Mouse (Mus musculus) thymus, postnatal 4 days (tissue): ENCODE data around the gene Ccdc15.

Experiments
- DNase-seq: peaks from one replicate; pipeline ENCODE4 v3.0.0; 2021

The Ccdc15 gene

DNA sequence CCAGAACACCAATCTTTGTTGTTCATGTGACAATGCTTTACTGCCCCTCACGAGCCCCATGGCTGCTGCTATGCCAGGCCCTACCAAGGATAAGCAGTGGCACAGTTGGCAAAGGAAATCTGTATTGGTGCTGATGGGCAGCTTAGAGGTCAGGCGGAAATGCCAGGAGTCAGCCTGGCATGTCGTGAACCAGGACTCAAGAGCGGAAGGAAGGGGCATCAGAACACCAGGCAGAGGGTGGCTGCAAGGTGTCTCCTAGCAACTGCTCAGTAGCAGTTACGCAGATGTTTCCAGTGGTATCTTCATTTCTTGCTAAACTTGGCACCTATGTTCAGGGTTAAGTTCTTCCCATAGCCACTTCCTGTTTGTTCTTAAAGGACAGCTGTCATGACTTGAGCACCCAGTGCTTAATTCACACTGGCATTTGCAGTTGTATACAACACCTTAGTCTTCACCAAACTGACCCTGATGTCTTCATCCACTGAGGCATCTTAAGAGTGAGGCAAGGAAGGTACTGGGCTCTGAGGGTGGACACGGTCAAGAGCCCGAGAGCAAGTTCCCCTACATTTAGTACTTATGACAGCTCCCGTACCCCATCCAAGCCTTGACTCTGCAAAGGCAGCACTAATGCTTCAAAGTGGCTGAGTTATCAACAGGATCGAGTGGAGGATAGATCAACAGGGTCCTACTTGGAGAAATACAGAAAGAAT is 117.6 kb downstream of the Ccdc15 start:
- peak; percentile 70 for DNase-seq

- peak; percentile 67 for DNase-seq
Measured at GRCm38 (mm10) chr9:37229880-37230325, 118.3 kb downstream of the Ccdc15 start.
